Mouse (Mus musculus) liver, embryonic 14.5 days (tissue): Measurements from ENCODE around the gene Ttpal.

Source experiments
- CTCF ChIP-seq: IDR thresholded peaks from 2 replicates; pipeline ENCODE4 v1.5.1; 2016; ENCODE audit warnings: antibody characterized with exemption, low read depth, control low read depth
- EP300 ChIP-seq: IDR thresholded peaks from 2 replicates; pipeline ENCODE4 v1.6.1; 2016; ENCODE audit warnings: antibody characterized with exemption, low read depth

GRCm38 (mm10) chr2:163660103-163660701, 58.1 kb downstream of the Ttpal start:
- TF ChIP-seq CTCF (no peak), EP300 (no peak)
